Comparison of ENCODE assay signal across 9 mouse cellular contexts in the genomic region with DNA sequence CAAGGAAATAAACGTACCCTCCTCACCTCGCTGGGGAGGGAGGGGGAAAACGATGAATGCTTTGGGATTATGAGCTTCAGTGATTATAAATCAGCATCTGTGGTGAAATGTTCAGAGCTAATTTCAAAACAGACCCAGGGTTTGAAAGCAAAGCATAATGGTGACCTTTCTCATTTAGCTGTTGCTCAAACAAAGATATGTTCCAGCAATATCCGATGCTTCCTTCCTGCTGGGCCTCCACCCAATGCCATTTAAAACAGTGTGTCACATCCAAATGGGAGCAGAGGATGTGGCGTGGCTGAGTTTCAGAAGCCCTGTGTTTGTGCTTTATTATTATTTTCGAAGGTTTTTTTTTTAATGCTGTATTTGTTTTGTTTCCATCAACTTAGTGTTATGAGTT. TPM values are rescaled to one million over a fixed set of nuclear protein-coding genes. Genes with fewer than 3 reads are reported as not detected.
DNase-seq lines count a peak whose midpoint lies in the region; TF ChIP-seq lines count a peak whose summit lies in the region.
"Had no signal": no experiment of that assay in that cellular context is flagged by ENCODE, and none has a peak within 500 bp of the region (broad histone marks: within the 10 kb centered on the region; RNA-seq: fewer than 3 reads in every experiment).

No protein-coding gene starts in this region.

- no peak for TF ChIP-seq CTCF in layer of hippocampus, adult 2 months (conservative IDR thresholded peaks at IDR 0.05)

- WGBS in midbrain, embryonic 10.5 days: 87% methylated on average over 6 of the region's 6 CpGs

- no peaks in the 10 kb centered on the region for H3K9me3 ChIP-seq in midbrain, embryonic 10.5 days (replicated peaks)

- peaks cover 10% of the 10 kb centered on the region for H3K4me1 ChIP-seq in midbrain, embryonic 10.5 days

- no peaks in the 10 kb centered on the region for H3K27me3 ChIP-seq in midbrain, embryonic 10.5 days (ENCODE audit: low read depth, poor library complexity, severe bottlenecking)

- no peak overlapping the region for H3K4me3 ChIP-seq in layer of hippocampus, adult 2 months
- no peak overlapping the region for H3K4me3 ChIP-seq in midbrain, embryonic 10.5 days

- H3K36me3 ChIP-seq in midbrain, embryonic 10.5 days: no peaks in the 10 kb centered on the region

- peak overlapping the region; percentile 66 for H3K27ac ChIP-seq in layer of hippocampus, adult 2 months
- H3K27ac ChIP-seq in midbrain, embryonic 10.5 days (replicated peaks): no peak overlapping the region
- H3K27ac ChIP-seq: liver, embryonic 14.5 days had no signal

- DNase-seq in layer of hippocampus, adult 2 months (ENCODE audit: low spot score in 2 of 2): no peak
- no peak for DNase-seq in layer of hippocampus, postnatal 25 days (ENCODE audit: extremely low spot score in 1 of 2, low spot score in 1 of 2)
- DNase-seq in heart, adult 18-20 months: peak; percentile 67 to 88
- peak; percentile 65 for DNase-seq in kidney, adult 11 months
- DNase-seq in lung, postnatal 25 days (ENCODE audit: low spot score): peak; percentile 81
- no peak for DNase-seq in thymus, postnatal 4 days
- no peak for DNase-seq in midbrain, embryonic 10.5 days (ENCODE audit: low spot score)
- DNase-seq in thymus, postnatal 36 days: no peak

RNA-seq across cellular contexts. Expression of a gene that starts 37.1 kb away (rescaled TPM):
- total RNA-seq in layer of hippocampus, adult 2 months (2021): 10 to 100 TPM; 14.0 to 16.9 TPM
- 10 to 100 TPM; 15.9 to 18.4 TPM for total RNA-seq in layer of hippocampus, postnatal 25 days (2021)
- total RNA-seq in heart, adult 18-20 months (2021): 10 to 100 TPM; 34.8 to 41.2 TPM
- polyA plus RNA-seq in midbrain, embryonic 10.5 days (2016; fragmentation: Nextera tagmentation; extraction: Ambion mirVana): 27.0 and 29.3 TPM in 2 replicates

Comparison
In these comparisons a context has a peak if more than half of its experiments do, and no peak if none do; other contexts are left out.
1. DNase-seq: peak in heart, adult 18-20 months (2 of 2), kidney, adult 11 months (single experiment) and lung, postnatal 25 days (single experiment); none in layer of hippocampus, adult 2 months (0 of 2), layer of hippocampus, postnatal 25 days (0 of 2), thymus, postnatal 4 days (single experiment), midbrain, embryonic 10.5 days (single experiment) and thymus, postnatal 36 days (0 of 2).